Mouse (Mus musculus) neural tube, embryonic 11.5 days (tissue): ENCODE measurements at regions not wholly inside any gene's neighbourhood (a gene's known extent, or its start where the extent isn't known, plus 50 kb on each side); places are given as distances from the start of the nearest gene placed in this dataset.

Source experiments
- ATAC-seq: fragments of 200-750 bp; cut with Nextera tagmentation; 2 replicates; pipeline ENCODE4 v1.8.0; 2017; ENCODE audit warnings: moderate number of reproducible peaks, mild to moderate bottlenecking, moderate TSS enrichment, moderate library complexity; ENCODE audit not compliant: insufficient read depth, low FRiP score, low TSS enrichment
- DNase-seq: peaks from one replicate; pipeline ENCODE4 v3.0.0-alpha.2; 2015; ENCODE audit warnings: low spot score
- H3K27ac ChIP-seq: fragments of 300-500 bp; sonication (generic); 2 replicates; pipeline ENCODE4 v1.5.1; 2014; ENCODE audit warnings: low read depth, mild to moderate bottlenecking, low read length
- H3K27me3 ChIP-seq: fragments of 300-500 bp; sonication (generic); 2 replicates; pipeline ENCODE4 v1.6.1; 2014; ENCODE audit warnings: mild to moderate bottlenecking, low read length, mixed read lengths; ENCODE audit not compliant: control insufficient read depth, insufficient read depth
- H3K36me3 ChIP-seq: fragments of 300-500 bp; sonication (generic); 2 replicates; pipeline ENCODE4 v1.6.1; 2014; ENCODE audit warnings: mild to moderate bottlenecking, low read length, moderate library complexity, mixed read lengths; ENCODE audit not compliant: control insufficient read depth, insufficient read depth
- H3K4me1 ChIP-seq: fragments of 300-500 bp; sonication (generic); 2 replicates; pipeline ENCODE4 v1.6.1; 2014; ENCODE audit warnings: low read length, mixed read lengths; ENCODE audit not compliant: control insufficient read depth, insufficient read depth
- H3K4me2 ChIP-seq: fragments of 300-500 bp; sonication (generic); 2 replicates; pipeline ENCODE4 v1.6.1; 2014; ENCODE audit warnings: low read depth, mild to moderate bottlenecking, moderate library complexity
- H3K4me3 ChIP-seq: fragments of 300-500 bp; sonication (generic); 2 replicates; pipeline ENCODE4 v1.5.1; 2014; ENCODE audit warnings: low read depth, low read length
- H3K9ac ChIP-seq: fragments of 300-500 bp; sonication (generic); 2 replicates; pipeline ENCODE4 v1.6.1; 2014; ENCODE audit warnings: mild to moderate bottlenecking, low read length
- H3K9me3 ChIP-seq: fragments of 300-500 bp; sonication (generic); 2 replicates; pipeline ENCODE4 v1.6.1; 2016; ENCODE audit warnings: low read length; ENCODE audit not compliant: control insufficient read depth
- WGBS: fragments of 180-500 bp; shearing (Covaris S2); extraction: QIAGEN DNeasy Blood & Tissue Kit; methylation state at CpG from one replicate; pipeline ENCODE4 v1.1.7; 2014; 5-methylcytosine and 5-hydroxymethylcytosine counted together

DNA sequence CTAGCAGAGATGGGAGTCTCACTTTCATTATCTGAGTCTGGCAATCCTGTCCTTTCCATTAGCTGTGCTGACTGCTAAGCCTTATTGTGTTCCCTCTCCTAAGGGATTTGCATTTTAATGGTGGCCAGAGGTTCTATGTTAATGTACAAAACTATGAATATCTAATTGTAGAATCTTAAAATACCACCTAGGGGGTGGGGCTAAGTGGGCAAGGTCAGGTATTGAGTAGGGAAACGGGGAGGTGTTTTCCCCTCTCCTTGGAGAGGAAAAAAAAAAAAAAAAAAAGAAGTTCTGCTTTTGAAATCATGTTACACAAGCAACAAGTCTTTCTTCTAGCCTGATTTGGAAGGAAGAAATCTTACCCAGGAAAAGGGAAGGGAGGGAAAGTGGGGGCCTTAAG lies 106.7 kb upstream of the Gm4791 start:
- H3K9ac ChIP-seq = no peak overlapping the region
- no peaks in the 10 kb centered on the region for H3K9me3 ChIP-seq
- H3K27me3 ChIP-seq = no peaks in the 10 kb centered on the region
- no peak overlapping the region for H3K27ac ChIP-seq
- H3K4me2 ChIP-seq = no peak overlapping the region
- 65% methylated on average over 1 of the region's 1 CpGs for WGBS
- no peaks in the 10 kb centered on the region for H3K4me1 ChIP-seq
- no peaks in the 10 kb centered on the region for H3K36me3 ChIP-seq
- ATAC-seq (no peak), DNase-seq (no peak)
- H3K4me3 ChIP-seq = no peak overlapping the region

- H3K9ac ChIP-seq = no peak overlapping the region
- DNase-seq (no peak), ATAC-seq (no peak)
- no peaks in the 10 kb centered on the region for H3K36me3 ChIP-seq
- H3K9me3 ChIP-seq = no peaks in the 10 kb centered on the region
- no peaks in the 10 kb centered on the region for H3K27me3 ChIP-seq
- no peak overlapping the region for H3K27ac ChIP-seq
- WGBS = 81% methylated on average over 4 of the region's 4 CpGs
- no peak overlapping the region for H3K4me2 ChIP-seq
- no peaks in the 10 kb centered on the region for H3K4me1 ChIP-seq
- H3K4me3 ChIP-seq = no peak overlapping the region
These were observed 108.4 kb upstream of the Gm4791 start for GRCm38 (mm10) chr9:46889933-46890662.

DNA sequence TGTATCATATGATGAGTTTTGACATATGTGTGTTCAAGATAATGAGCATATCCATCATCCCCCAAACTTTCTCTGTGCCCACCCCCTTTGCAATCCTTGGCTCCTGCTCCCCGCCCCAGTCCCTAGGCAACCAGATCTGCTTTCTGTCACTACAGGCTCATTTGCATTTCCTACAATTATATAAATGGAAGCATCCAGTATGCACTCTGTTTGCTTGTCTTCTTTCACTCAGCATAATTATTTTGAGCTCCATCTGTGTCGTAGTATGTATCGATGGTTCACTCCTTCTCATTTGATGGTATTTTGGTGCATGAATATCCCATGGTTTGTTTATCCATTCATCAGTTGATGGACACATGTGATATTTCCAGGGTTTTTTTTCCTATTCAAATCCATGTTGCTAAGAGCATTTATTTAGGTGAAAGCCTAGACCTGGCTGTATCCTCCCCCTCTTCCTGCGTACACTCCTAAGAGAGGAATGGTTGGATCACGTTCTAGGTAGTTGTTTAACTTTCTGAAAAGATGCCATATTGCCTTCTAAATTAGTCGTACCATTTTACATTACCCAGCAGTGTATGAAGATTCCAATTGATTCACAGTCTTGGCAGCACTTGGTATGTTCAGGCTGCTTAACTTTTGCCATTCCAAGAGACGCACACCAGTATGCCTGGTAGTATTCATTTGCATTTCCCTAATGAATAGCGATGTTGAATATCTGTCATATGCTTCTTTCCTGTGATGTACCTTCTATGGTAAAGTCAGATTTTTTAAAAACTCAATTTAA lies 127.1 kb upstream of the Gm4791 start:
- Histone ChIP-seq H3K4me1 (no peaks in the 10 kb centered on the region), H3K27me3 (no peaks in the 10 kb centered on the region), H3K4me2 (no peak overlapping the region), H3K36me3 (no peaks in the 10 kb centered on the region), H3K4me3 (no peak overlapping the region), H3K9me3 (no peaks in the 10 kb centered on the region), H3K27ac (no peak overlapping the region), H3K9ac (no peak overlapping the region)
- WGBS = 92% methylated on average over 8 of the region's 8 CpGs
- DNase-seq (no peak), ATAC-seq (no peak)

GRCm38 (mm10) chr9:46863934-46864333 lies 134.6 kb upstream of the Gm4791 start:
- H3K4me1 ChIP-seq = no peaks in the 10 kb centered on the region
- no peak overlapping the region for H3K4me3 ChIP-seq
- H3K9ac ChIP-seq = no peak overlapping the region
- H3K9me3 ChIP-seq = no peaks in the 10 kb centered on the region
- peak; percentile 16 for DNase-seq
- 25% methylated on average over 4 of the region's 4 CpGs for WGBS
- ATAC-seq = no peak
- H3K36me3 ChIP-seq = no peaks in the 10 kb centered on the region
- no peak overlapping the region for H3K27ac ChIP-seq
- H3K4me2 ChIP-seq = no peak overlapping the region
- no peaks in the 10 kb centered on the region for H3K27me3 ChIP-seq

GRCm38 (mm10) chr9:46851753-46852152 lies 146.8 kb upstream of the Gm4791 start:
- 95% methylated on average over 13 of the region's 13 CpGs for WGBS
- Histone ChIP-seq H3K4me3 (no peak overlapping the region), H3K36me3 (no peaks in the 10 kb centered on the region), H3K9me3 (no peaks in the 10 kb centered on the region), H3K27ac (no peak overlapping the region), H3K27me3 (no peaks in the 10 kb centered on the region), H3K4me1 (no peaks in the 10 kb centered on the region), H3K4me2 (no peak overlapping the region), H3K9ac (no peak overlapping the region)
- ATAC-seq = no peak
- no peak for DNase-seq

- Histone ChIP-seq H3K9ac (no peak overlapping the region), H3K4me1 (no peaks in the 10 kb centered on the region), H3K4me3 (no peak overlapping the region), H3K27me3 (no peaks in the 10 kb centered on the region), H3K36me3 (no peaks in the 10 kb centered on the region), H3K9me3 (no peaks in the 10 kb centered on the region), H3K4me2 (no peak overlapping the region), H3K27ac (no peak overlapping the region)
- ATAC-seq = no peak
- DNase-seq = no peak
- 79% methylated on average over 10 of the region's 10 CpGs for WGBS
These were observed 147.2 kb upstream of the Gm4791 start for GRCm38 (mm10) chr9:46851336-46851735.

- no peak overlapping the region for H3K27ac ChIP-seq
- H3K4me1 ChIP-seq = no peaks in the 10 kb centered on the region
- no peaks in the 10 kb centered on the region for H3K27me3 ChIP-seq
- H3K36me3 ChIP-seq = no peaks in the 10 kb centered on the region
- no peak overlapping the region for H3K9ac ChIP-seq
- 89% methylated on average over 3 of the region's 3 CpGs for WGBS
- H3K9me3 ChIP-seq = no peaks in the 10 kb centered on the region
- no peak overlapping the region for H3K4me2 ChIP-seq
- ATAC-seq = no peak
- no peak for DNase-seq
- H3K4me3 ChIP-seq = no peak overlapping the region
These were observed 153.3 kb upstream of the Gm4791 start for GRCm38 (mm10) chr9:46845276-46845675.

GRCm38 (mm10) chr9:46843781-46844180 lies 154.8 kb upstream of the Gm4791 start:
- ATAC-seq (no peak), DNase-seq (no peak)
- H3K4me3 ChIP-seq = no peak overlapping the region
- no peaks in the 10 kb centered on the region for H3K9me3 ChIP-seq
- H3K9ac ChIP-seq = no peak overlapping the region
- 86% methylated on average over 7 of the region's 7 CpGs for WGBS
- no peaks in the 10 kb centered on the region for H3K27me3 ChIP-seq
- no peak overlapping the region for H3K27ac ChIP-seq
- H3K4me2 ChIP-seq = no peak overlapping the region
- H3K4me1 ChIP-seq = no peaks in the 10 kb centered on the region
- H3K36me3 ChIP-seq = no peaks in the 10 kb centered on the region

DNA sequence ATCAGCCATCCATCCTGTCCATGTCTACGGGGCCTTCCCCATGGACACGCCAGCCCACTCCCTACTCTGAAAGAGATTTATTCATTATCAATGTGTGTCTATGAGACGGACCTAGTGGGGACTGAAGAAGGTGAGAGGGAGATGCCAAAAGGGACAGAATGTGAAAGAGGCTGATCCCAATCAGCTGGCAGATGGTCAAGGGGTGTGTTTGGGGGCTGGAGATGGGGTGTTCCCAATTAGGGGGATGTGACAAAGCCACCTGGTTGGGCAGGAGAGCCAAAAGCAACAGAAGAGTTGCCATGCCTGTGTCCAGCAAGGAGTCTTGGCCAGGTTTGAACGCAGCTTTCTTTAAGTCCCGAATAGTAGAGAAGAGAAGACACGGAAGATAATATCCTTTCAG lies 157.0 kb upstream of the Gm4791 start:
- Histone ChIP-seq H3K9ac (no peak overlapping the region), H3K4me3 (no peak overlapping the region), H3K9me3 (no peaks in the 10 kb centered on the region), H3K36me3 (no peaks in the 10 kb centered on the region), H3K4me1 (no peaks in the 10 kb centered on the region), H3K4me2 (no peak overlapping the region), H3K27me3 (no peaks in the 10 kb centered on the region), H3K27ac (no peak overlapping the region)
- WGBS = 66% methylated on average over 6 of the region's 6 CpGs
- DNase-seq (peak; percentile 21), ATAC-seq (no peak)
